Mouse (Mus musculus) c-Kit-positive CD71-positive TER-119-negative erythroid progenitor cells, embryonic 14.5 days (primary cell): ENCODE data around the gene Abcg1.

ENCODE experiments used
- DNase-seq: peaks from one replicate; pipeline ENCODE4 v3.0.0-alpha.2; 2013; ENCODE audit warnings: low read depth

Abcg1 gene

DNA sequence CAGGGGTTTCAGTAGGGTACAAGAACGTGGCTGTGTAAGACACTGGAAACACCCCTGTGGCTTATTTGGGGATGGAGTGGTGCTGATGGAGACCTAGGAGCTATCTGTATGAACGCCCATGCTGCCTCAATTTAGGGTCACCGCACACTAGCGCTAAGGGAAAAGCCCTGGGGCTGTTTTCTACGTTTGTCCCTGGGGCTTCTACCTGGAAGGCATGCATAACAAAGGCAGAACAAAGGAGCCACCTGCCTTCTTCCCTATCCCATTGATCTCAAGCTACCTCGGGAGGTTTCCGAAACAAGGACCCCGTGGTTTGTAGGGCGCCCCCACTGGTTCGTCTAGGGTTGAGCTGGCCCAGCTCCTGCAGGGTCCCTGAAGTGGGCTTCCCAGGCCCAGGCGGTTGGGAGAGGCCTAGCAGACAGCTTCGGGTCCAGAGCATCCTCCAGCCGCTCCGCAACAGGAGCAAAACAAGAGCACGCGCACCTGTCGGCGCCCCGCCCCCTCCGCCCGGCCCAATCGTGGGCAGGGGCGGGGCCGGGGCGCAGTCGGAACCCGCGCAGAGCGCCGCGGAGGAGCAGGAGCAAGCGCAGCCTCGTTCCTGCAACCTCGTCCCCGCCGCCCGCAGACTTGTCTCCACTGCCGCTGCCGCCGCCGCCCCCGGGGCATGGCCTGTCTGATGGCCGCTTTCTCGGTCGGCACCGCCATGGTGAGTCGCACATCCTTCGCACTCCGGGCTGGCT lies at the start of gene Abcg1:
TSS of gene Abcg1 (plus strand) at position 525 of the 740 bp plus-strand sequence.
- no peak for DNase-seq

DNA sequence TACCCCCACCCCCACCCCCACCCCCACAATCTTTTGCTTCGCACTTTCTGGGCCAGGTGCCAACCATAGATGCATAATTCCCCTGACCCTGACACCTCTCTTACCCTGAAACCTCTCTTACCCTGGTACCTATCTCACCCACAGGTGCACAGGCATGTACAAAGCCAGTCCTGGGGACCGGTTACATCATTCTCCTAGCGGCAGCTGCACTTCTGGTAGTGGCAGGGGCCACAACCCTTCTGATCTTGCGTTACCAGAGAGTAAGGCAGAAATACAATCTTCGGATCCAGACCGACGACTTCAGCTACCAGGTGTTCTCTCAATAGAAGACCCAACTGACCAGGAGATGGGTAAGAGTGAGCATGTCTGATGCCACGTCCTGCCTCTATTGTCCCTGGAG lies 49.1 kb upstream of the Abcg1 start:
- no peak for DNase-seq

DNA sequence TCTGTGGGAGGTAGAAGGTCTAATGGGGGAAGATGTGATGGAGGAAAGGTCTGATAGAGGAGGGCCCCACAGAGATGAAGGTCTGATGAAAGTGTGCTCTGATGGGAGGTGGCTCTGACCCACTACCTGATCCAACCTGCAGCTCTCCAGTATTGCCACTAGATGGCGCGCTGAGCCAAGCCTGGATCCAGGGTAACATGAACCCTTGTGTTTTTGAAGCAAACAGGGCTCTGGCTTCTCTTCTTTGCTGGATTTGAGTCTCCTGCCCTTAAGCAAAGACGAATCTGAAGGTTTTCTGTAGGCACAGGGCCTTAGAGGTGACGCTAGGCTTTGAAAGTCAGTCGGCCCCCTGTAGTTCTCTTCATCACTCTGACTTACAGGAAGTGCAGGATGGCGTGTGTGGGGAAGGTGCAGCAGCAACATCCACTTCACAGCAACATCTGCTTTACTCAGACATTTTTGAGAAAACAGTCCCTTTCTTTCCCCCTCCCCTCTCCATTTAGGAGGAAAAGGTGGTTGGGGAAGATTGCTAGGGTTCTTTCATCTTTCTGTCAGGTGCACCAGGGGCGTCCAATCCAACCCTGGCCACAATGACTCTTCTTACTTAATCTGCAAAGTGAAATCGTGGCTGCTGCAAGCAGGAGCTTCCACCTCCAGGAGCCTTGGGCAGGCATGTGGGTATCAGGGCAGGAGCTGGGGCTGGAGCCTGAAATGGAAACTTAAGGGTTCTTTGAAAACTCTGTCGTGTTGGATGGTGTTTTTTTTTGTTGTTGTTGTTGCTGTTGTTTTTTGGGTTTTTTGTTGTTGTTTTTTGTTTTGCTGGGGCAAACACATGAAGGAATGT lies 45.7 kb upstream of the Abcg1 start:
- peak; percentile 37 for DNase-seq

DNA sequence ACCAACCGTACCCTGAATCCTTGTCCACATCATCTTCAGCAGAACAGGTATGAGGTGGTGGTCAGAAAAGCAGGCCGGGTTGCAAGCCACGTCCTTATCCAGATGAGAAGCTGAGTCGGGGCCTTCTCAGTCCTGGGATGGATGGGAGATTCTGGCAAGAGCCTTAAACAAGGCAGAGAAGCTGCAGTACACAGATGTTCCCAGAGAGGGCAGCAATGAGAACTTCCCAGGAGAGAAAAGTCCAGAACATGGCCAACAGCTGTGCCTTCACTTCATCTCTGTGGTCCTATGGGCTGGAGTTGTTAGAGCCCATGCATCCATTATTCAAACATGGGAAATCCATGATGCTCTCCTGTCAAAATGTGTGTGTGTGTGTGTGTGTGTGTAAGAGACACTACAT lies 39.2 kb upstream of the Abcg1 start:
- DNase-seq = peak; percentile 55

DNA sequence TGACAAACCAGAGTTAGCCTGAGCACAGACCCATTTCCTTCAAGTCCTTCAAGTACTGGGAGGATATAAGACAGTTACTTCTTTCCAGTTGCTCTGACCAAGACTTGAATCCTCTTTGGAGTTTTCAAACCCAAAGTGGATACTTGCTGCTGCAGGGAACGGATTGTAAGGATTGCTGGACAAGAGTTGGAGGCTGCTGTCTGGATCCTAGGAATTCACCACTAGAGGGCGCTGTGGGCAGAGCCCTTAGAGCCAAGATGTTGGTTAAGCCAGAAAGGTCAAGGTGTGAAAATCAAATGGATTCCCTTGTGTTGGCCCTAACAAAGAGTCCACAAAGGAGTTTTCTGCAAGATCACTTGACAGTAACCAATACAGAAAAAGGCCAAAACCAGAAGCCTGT lies 38.0 kb upstream of the Abcg1 start:
- peak; percentile 66 for DNase-seq

DNA sequence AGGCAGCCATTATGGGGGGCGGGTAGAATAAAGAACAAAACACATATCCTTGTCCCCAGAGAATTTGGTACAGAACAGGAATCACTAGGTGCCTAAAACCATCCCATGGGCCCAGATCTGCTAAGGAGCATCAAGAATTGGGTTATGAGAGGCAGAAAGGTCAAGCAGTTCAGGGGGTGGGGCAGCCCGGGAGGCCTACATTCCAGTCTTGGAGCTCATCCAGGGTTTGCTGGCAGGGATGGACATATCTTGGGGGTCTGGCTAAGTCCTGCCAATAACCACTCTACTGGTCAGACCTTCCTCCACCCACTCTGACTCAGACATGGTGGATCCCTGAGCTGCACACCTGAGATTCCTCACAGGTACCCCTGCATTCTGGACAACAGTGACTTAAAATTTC lies 37.4 kb upstream of the Abcg1 start:
- DNase-seq = no peak

DNA sequence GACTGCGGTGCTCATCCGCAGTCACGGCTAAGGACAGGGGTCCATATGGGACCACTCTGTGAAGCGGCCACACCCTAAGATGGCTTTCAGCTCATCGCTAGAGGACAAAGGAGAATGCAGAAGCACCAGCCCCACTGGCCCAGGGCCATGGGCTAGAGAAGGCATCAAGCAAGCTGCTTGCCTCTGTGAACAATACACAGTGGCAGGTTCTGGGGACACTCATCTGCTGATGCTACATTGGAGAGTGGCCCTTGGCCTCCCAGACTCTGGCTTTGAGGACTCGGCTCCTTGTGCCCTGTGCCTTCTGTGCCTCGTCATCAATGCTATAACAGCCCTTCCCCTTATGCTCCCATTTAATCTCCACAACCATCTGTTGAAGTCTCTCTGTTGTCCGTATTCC lies 36.2 kb upstream of the Abcg1 start:
- no peak for DNase-seq

DNA sequence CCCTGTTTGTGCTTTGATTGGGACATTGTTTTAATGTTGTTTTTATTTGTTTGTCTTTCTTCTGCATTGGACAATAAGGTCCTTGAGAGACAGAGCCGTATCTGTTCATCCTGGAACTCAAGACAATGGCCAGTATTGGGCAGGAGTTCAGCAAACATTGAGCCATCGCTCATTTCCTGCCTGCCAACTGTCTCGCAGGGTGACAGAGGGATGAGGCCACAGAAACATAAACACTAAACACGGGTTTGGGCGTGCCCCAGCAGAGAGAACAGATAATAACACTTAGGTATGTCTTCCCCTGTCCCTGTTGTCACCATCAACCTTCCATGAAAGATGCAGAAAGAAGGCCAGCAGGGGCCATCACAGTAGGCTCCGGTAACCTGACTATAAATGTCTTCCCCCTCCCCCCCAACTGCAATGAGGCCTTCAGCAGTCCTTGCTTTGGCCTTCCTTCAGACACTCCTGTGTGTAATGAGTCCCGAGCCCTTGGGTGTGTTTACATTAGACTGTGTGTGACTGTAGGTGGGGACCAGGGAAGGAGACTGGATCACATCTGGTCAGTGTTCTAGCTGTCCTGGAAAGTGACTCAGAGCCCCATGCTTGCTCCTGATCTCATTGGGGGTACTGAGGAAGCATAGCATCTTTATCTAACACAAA lies 33.2 kb upstream of the Abcg1 start:
- DNase-seq = no peak

DNA sequence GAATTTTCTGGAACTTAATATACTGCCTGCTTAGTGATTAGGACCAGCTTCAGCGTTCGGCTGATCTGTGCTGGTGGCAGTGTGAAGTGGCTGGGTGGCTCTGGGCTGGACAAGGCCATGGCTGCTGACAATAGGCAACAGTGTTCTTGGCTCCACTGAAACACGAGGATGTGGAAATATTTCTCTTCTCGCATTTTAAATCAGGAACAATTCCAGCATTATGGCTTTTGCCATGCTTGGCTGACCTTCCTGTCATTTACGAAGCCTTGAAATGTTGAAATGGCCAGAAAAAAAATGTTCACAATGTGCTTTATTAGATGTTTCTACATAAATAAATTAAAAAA lies 32.7 kb upstream of the Abcg1 start:
- no peak for DNase-seq

DNA sequence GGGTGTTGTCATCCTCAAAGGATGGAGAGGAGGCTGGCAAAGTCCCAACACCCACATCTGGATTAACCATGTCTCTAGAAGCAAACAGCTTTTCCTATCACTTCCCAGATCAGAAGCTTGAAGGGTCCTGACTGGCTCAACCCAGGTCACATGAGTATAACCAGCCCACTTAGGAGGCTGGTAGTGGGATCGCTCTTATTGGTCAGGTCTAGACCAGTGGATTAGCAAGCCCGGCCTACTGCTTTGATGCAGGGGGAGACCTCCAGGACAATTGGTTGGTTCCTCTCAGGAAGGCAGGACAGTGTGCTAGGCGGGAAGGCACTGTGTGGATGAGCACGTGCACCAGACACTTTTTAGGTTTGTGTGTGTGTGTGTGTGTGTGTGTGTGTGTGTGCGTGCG lies 30.5 kb upstream of the Abcg1 start:
- DNase-seq = no peak

DNA sequence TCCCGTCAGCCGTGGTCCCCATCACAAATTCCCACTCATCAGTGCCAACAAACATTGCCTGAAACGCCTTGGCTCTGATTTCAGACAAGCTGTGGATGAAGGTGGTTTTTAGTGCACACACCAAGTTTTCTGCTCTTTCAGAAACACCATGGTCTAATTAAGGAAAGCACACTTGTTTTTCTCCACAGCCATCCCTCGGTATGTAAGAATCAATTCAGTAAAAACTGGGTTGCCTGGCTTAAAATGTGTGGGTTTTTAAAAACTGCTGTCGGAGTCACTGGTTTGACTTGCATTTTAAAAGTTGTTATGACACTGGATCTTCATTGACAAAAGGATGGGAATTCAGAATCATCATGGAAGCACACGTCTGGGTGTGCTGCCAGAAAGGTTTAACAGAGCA lies 29.8 kb upstream of the Abcg1 start:
- no peak for DNase-seq

DNA sequence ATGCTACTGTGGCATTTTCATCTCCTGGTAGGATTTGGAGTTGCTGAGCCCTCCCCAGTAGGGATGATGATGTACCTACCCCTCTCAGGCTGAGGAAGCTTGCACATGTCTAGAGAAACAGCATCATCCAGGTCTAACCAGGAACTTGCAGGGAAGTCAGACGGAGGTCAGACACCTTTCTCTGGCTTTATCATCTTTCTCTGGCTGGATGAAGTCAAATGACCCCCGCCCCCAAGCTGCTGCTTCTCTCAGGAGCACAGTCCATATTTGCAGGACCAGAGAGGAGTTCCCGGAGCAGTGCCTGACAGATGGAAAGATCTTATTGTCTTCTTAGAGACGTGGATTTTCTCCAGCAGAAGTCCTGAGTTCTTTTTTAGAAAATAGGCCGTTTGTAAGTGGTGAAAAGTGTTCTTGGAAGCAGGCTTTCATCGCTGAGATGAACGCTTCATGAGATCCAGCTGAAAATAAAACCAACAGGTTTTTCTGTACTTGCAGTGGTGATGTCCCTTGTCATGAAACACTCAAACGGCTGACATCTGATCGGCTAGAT lies 28.6 kb upstream of the Abcg1 start:
- no peak for DNase-seq

DNA sequence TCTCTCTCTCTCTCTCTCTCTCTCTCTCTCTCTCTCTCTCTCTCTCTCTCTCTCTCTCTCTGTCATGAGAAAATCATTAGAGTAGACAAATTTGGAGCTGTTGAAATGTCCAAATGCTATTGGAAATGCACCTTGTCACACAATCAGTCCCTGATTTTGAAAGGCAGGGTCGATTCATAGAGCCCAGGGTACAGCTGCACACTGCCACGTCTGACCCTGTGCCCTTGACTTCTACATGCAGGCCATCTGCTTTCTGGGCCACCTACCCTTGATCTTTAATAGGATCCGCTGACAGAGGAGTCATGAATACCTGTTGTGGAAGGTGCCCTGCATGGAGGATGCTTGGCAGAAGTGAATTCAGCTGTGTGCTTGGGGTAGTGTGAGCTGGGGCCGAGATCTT lies 28.1 kb upstream of the Abcg1 start:
- no peak for DNase-seq

DNA sequence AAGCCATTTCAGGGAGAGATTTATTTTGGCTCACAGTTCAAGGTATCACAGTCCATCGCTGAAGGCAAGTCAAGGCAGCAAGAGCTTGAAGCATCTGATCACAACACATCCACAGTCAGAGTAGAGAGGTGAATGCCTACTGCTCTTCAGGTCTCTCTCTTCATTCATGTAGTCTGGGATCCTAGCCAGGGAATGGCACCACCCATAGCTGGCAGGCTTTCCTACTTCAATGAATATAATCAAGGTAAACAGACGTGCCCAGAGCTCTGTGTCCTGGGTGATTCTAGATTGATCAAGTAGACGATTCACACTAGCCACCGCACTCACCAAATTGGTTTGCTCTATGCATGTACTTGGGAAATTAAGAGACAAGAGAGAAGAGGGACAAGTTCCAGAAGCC lies 25.1 kb upstream of the Abcg1 start:
- DNase-seq = no peak

DNA sequence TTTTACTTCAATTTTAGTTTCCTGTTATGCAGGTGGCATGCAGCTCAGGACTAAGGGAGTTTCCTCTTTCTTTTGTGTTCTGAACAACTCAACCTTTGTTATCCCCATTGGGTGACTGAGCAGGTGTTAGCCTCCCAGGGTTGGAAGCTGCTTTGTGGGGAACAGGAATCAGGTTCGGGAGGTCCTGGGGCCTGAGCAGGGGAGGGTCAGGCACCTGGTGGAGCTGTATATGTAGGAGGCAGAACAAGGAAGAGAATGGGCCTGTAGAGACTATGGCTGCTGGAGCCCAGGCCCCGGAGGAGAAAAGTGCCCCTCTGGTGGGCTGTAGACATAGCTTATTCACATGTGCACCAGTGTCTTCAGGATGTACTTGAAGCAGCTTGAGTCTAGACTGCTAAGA lies 24.2 kb upstream of the Abcg1 start:
- no peak for DNase-seq

DNA sequence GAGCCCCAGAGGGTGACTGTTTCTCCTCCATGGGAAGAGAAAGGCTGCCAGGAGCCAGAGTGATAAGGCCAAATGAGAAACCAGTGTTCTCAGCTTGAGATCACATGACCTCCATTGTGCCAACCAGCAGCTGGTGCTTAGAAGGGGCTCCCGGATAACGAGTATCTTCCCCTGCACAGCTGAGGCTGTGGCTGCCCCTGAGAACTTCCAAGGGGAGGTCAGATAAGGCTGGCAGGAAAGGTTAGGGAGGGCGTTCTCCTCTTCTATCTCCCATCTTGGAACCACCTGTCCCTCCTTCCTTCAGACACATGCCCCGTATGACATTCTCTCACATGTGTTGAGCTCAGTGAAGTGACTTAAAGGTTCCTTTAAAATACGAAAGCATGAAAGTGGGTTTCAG lies 23.3 kb upstream of the Abcg1 start:
- DNase-seq = peak; percentile 84

DNA sequence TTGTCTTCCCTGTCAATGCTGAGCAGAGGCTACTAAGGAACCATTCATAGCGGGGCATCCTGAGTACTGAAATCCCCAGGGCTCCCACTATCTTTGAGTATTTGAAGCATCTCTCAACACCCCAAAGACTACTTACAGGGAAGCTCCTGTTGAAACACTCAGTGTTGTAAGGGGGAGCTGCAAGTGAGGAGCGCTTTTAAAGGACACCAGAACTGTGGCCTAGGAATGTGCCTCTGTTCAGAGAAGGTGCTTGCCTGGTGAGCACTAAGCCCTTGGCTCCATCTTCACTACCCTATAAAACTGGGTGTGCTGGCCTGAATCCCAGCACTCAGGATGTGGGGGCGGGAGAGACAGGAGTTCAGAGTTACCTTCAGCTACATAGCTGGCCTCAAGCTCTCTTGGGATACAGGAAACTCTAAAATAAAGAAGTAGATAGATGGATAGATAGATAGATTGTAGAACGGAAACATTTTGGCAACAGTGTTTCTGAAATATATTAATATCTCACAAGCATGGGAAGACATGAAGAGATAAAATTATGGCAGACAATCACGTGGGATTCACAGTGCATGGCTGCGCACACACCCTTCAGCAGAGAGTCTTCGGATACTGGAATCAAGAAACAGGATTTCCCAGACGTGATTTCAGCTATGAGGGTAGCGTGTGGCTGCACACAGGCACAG lies 22.7 kb upstream of the Abcg1 start:
- DNase-seq = no peak

DNA sequence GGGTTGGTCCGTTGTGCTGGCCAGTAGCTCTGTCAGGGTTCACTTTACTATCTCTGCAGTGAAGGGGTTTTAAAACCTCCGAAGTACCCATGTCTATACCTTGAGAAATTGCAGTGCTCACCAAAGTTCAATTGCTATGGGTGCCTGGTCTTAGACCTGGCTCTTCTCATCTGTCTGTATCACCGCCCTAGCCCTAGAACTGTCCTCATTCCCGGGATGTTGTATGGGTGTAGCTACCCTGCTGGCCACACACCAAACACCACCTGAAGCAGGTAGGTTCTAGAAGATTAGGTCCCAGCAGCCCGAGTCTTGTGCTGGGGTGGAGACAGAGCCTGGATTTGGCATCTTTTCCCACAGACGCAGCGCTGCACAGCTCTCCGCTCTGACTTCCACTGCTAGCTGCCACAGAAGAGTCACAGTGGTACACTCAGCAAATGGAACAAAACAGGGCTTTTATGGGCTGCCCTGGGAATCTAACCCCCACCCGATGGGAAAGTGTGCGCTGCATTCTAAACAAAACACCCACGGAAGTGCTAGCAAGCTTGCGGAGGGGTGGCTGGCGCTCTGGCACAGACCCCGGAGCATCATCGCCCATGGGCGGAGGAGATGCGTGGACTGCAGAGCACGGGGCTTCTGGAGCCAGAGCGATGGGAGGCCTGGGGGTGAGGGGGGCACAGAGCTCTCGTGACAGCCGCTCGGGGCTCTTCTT lies 21.2 kb upstream of the Abcg1 start:
- no peak for DNase-seq

DNA sequence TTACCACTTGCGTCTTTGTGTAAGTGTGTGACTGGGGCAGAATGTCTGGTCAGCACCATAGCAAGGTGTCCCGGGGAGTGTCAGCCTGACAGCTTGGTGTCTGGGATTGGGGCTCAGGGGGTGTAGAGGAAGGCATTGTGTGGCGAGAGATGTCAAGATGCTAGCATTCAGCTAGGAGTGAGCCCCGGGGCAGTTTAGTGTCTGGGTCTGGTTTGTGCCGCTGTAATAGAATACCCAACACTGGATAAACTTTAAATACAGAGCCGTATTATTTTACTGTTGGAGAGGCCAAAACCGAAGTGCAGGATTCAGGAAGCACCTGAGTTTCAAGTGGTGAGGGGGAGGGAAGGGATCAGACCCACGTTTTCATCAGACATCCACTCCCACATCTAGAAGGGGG lies 20.1 kb upstream of the Abcg1 start:
- DNase-seq = no peak

DNA sequence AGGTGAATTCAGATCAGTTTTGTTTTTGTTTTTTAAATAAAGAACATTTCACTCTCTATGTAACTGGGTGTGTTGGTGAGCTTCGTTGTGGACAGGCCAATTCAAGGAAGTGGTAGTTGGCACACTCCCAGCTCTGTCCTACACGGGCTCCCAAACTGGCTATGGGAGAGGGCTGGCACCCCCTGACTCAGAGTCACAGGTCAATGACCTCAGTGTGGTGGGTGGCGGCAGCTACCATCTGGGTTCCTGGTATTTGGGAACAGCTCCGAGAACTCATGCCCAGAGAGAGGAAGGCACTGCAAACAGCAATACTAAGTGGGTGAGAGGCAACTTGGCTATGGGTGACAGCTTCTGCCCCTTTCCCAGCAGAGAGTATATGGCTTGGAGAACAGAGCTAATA lies 19.1 kb upstream of the Abcg1 start:
- no peak for DNase-seq

DNA sequence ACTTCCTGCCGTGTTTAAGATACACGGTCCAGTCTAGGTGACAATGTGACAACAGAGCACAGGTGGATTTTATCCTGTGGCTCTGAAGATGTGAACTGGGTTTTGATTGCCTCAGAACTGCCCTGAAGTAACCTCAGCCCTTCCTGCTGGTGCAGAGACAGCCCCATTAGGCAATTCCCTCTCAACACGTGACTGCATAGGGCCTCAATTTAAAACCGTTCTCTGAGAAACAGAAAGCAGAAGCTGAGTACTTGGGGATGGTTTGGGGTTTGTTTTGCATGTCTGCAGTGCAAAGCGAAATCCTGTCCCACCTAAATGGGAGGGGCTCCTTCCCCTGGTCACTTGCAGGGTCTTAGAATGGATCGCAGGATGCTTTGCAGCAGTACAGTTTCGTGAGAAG lies 17.8 kb upstream of the Abcg1 start:
- no peak for DNase-seq

DNA sequence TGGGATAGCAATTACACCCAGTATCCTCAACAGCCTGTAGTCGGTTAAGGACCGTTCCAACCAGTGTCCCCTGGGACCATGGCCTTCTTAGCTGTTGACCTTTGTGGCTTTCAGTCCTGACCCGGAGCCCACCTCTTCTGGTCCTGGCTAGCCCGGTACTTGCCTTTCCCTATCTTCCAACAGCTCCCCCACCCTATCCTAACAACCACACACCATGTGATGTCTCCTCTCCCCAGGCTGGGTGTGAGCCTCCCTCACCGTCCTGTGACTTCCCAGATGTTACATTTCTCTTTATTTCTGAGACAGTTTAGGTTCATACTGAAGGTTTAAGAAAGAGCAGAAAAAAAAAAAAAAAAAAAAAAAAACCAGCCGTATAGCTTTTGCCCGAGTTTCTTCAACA lies 17.1 kb upstream of the Abcg1 start:
- DNase-seq = no peak
